Mouse (Mus musculus): Measurements from ENCODE around the gene Clk2.
A peak's percentile ranks its signal among the peaks of the same experiment; 100 is the strongest.

Clk2 gene

GRCm38 (mm10) chr3:89164506-89165267 lies at the start of gene Clk2:
Gene Clk2, plus strand, starts transcription at chr3:89164795.
- DNase-seq, result peak; percentile 90

GRCm38 (mm10) chr3:89115522-89115921 lies 49.1 kb upstream of the Clk2 start:
- DNase-seq, result no peak

DNA sequence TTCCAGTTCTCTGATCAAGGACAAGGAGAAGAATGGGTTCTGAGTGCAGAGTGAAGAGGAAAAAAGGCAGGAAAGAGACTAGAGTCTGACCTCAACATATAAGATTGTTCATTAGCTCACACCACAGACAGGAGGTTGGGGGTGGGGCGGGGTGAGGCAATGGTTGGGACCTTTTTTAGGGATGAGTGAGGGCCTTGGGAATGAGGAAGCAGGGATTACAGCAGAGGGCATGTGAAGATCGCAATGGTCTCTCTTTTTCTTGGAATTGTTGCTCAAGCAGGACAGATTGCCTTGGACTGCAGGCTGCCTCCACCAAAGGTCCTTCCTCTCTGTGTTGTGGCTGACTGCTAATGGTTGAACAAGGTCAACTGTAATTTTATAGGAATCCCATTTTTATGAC lies 41.3 kb upstream of the Clk2 start:
- no peak for DNase-seq

- no peak for DNase-seq
Measured at GRCm38 (mm10) chr3:89124241-89124640, 40.4 kb upstream of the Clk2 start.

GRCm38 (mm10) chr3:89125981-89126380 lies 38.6 kb upstream of the Clk2 start:
- no peak for DNase-seq

GRCm38 (mm10) chr3:89129908-89130307 lies 34.7 kb upstream of the Clk2 start:
- DNase-seq, result no peak

DNA sequence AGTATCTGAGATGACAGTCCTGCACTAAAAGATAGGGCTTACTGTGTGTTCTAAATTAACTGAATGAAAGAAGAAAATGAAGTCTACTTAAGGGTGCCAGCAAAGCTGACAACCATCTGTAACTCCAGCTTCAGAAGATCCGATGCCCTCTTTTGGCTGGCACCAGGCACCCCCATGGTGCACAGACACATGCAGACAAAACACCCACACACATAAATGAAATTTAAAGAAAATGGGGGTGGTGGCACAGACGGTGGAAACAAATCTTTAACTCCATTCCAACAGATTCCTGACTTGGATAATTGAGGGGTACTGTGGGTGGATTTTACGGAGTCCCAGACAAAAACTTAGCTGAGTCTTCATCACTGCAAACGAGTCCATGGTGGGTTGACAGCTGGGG lies 32.8 kb upstream of the Clk2 start:
- no peak for DNase-seq

- DNase-seq, result peak; percentile 51
Measured at GRCm38 (mm10) chr3:89132285-89133062, 32.1 kb upstream of the Clk2 start.

DNA sequence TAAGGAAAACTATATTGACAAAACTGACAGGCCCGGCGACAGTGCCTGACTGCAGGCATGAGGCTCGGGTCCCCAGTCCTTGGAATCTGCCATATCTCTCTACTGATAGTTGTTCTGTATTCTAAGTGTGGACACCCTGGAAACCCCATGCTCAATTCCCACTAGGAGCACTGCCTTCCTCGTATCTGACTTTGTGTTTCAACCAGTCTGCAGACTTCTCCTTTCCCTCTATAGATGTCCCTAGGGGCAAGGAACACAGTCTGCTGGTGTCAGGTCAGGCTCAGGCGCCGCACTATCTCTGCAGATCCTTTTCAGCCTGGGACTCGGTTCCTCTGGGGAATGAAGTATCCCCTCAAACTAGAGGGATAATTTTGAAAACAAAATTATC lies 31.5 kb upstream of the Clk2 start:
- DNase-seq, result no peak

DNA sequence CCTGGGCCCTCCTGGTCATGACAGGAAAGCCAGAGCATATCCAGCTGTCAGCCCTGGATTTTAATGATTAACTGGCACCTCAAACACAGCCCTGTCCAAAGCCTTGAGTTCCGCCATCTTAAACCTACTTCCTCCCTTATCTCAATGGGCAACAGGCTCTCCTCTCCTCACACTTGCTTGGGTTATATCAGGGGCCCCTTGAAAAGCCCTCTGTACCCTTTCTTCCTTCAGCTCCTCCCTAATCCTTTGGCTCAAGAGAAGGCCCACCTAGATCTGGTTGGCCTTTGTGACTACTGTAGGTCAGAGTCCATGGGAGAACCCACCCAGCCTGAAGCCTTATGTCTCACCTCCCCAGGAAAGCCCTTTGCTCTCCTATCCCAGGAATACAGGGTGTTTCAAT lies 30.8 kb upstream of the Clk2 start:
- DNase-seq, result no peak

DNA sequence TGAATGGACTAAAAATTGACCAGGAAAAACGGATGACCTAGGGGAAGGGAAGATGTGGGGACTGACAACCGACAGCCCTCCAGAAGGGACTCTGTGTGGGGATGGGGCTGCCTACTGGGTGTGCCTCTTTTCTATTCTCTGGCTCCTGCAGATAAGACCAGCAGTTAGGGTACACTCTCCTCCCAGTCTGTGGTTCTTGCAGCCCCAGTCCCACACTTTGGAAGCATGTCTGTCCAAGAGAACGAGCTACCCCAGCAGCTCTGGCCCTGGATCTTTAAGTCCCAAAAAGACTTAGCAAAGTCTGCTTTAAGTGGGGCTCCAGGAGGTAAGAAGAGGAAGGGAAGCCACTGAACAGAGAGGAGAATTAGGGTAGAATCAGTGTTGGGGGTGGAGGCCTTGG lies 28.6 kb upstream of the Clk2 start, which contains the start of gene Pklr:
Gene Pklr, plus strand, starts transcription at position 185 of the 400 bp plus-strand sequence.
- DNase-seq, result no peak

DNA sequence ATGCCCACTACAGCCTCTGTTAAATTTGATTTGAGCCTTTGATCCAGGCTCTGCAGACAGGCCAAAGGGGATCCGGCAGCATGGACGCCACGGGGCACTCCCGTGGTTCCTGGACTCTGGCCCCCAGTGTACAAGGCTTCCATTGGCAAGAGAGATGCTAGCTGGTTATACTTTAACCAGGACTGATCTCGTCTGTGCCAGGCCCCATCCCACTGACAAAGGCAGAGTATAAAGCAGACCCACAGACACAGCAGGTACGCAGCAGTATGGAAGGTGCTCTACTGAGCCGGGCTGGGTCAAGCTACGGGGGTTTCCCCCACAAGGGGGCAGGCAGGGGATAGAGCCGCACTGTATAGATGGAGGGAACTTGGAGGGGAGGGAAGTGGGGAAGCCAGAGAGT lies 28.2 kb upstream of the Clk2 start:
- no peak for DNase-seq

- no peak for DNase-seq
Measured at GRCm38 (mm10) chr3:89144821-89145220, 19.8 kb upstream of the Clk2 start.

- no peak for DNase-seq
Measured at GRCm38 (mm10) chr3:89145566-89145965, 19.0 kb upstream of the Clk2 start.

- no peak for DNase-seq
Measured at GRCm38 (mm10) chr3:89147101-89147978, 17.3 kb upstream of the Clk2 start.

- no peak for DNase-seq
Measured at GRCm38 (mm10) chr3:89147979-89148311, 16.6 kb upstream of the Clk2 start.

GRCm38 (mm10) chr3:89148567-89148966 lies 16.0 kb upstream of the Clk2 start:
- DNase-seq, result no peak

DNA sequence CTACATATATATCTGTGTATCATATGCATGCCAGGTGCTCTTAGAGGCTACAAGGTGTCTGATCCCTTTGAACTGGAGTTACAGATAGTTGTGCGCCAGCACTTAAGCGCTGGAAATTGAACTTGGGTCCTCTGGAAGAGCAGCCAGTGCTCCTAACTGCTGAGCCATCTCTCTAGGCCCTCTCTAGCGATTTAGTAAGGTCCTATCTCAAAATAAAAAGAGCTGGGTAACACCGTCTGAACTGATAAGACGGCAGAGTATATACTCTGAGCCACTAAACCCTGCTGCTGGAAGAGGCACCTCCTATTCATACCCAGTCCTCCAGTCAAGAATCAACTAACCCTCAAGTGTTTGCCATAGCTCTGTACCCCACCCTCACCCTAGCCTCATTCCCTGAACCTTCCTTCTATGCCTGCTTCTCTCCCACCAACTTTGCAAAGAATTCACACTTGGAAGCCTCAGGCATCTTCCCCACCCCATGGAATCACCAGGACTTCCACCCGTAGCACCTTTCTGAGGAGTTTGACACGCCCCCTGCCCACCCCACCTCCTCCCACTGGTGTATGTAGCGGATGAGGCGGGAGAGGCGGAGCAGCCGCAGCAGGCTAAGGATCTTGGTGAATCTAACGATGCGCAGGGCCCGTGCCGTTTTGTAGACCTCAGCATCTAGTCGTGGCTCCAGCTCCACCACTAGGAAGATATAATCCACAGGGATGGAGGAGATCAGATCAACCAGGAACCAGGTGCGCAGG lies 12.3 kb upstream of the Clk2 start:
- DNase-seq, result no peak

DNA sequence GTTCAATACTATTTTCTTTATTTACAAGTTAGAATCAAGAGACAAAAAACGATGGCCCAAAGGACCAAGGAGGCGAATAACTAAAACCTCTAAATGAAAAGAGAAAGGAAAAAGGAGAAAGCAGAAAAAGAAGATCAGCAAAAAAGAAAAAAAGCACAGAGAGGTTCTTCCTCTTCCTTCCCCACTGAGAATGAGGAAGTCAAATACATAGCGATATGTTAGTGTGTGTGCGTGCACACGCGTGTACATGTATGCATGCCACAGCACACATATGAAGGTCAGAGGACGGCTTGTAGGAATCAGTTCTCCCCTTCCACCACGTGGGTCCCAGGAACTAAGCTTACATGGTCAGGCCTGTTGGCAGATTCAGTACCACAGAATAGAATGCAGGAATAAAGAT lies 7.6 kb upstream of the Clk2 start:
- no peak for DNase-seq

GRCm38 (mm10) chr3:89158651-89159050 lies 5.9 kb upstream of the Clk2 start:
- DNase-seq, result no peak

DNA sequence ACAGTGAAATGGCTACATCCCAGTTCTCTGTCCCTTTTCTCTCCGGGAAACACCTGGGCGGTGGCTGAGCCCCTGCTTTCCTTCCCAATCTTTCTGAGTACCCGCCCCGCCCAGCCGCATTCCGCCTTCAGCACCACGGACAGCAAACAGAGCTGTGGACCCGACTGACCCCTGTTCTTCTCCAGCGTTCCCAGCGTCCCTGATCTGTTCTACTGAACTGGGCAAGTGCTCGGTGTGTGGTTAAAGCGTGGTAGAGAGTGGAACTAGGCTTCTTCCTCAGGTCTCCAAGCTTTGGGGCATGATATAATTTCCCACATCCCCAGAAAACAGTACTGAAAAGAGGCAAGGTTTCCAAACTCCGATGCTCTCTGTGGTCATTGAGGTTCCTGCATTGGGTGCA lies 5.4 kb upstream of the Clk2 start:
- DNase-seq, result no peak

GRCm38 (mm10) chr3:89159616-89160344 lies 4.8 kb upstream of the Clk2 start, which contains the start of gene Hcn3:
Gene Hcn3, minus strand, starts transcription at chr3:89160196.
- DNase-seq, result no peak
